Mouse (Mus musculus) neural tube, embryonic 11.5 days (tissue): ENCODE data around the gene Wapl. TPM values are rescaled to one million over a fixed set of nuclear protein-coding genes. Genes with fewer than 3 reads are reported as not detected.

Experiments
- ATAC-seq: fragments of 200-750 bp; cut with Nextera tagmentation; 2 replicates; pipeline ENCODE4 v1.8.0; 2017; ENCODE audit warnings: moderate number of reproducible peaks, mild to moderate bottlenecking, moderate TSS enrichment, moderate library complexity; ENCODE audit not compliant: insufficient read depth, low FRiP score, low TSS enrichment
- DNase-seq: peaks from one replicate; pipeline ENCODE4 v3.0.0-alpha.2; 2015; ENCODE audit warnings: low spot score
- H3K27ac ChIP-seq: fragments of 300-500 bp; sonication (generic); 2 replicates; pipeline ENCODE4 v1.5.1; 2014; ENCODE audit warnings: low read depth, mild to moderate bottlenecking, low read length
- H3K27me3 ChIP-seq: fragments of 300-500 bp; sonication (generic); 2 replicates; pipeline ENCODE4 v1.6.1; 2014; ENCODE audit warnings: mild to moderate bottlenecking, low read length, mixed read lengths; ENCODE audit not compliant: control insufficient read depth, insufficient read depth
- H3K36me3 ChIP-seq: fragments of 300-500 bp; sonication (generic); 2 replicates; pipeline ENCODE4 v1.6.1; 2014; ENCODE audit warnings: mild to moderate bottlenecking, low read length, moderate library complexity, mixed read lengths; ENCODE audit not compliant: control insufficient read depth, insufficient read depth
- H3K4me1 ChIP-seq: fragments of 300-500 bp; sonication (generic); 2 replicates; pipeline ENCODE4 v1.6.1; 2014; ENCODE audit warnings: low read length, mixed read lengths; ENCODE audit not compliant: control insufficient read depth, insufficient read depth
- H3K4me2 ChIP-seq: fragments of 300-500 bp; sonication (generic); 2 replicates; pipeline ENCODE4 v1.6.1; 2014; ENCODE audit warnings: low read depth, mild to moderate bottlenecking, moderate library complexity
- H3K4me3 ChIP-seq: fragments of 300-500 bp; sonication (generic); 2 replicates; pipeline ENCODE4 v1.5.1; 2014; ENCODE audit warnings: low read depth, low read length
- H3K9ac ChIP-seq: fragments of 300-500 bp; sonication (generic); 2 replicates; pipeline ENCODE4 v1.6.1; 2014; ENCODE audit warnings: mild to moderate bottlenecking, low read length
- H3K9me3 ChIP-seq: fragments of 300-500 bp; sonication (generic); 2 replicates; pipeline ENCODE4 v1.6.1; 2016; ENCODE audit warnings: low read length; ENCODE audit not compliant: control insufficient read depth
- WGBS: fragments of 180-500 bp; shearing (Covaris S2); extraction: QIAGEN DNeasy Blood & Tissue Kit; methylation state at CpG from one replicate; pipeline ENCODE4 v1.1.7; 2014; 5-methylcytosine and 5-hydroxymethylcytosine counted together
- polyA plus RNA-seq: library from polyadenylated mRNA; unstranded; fragments of >200 nt; fragmentation: Nextera tagmentation; extraction: Ambion mirVana; gene quantifications from 2 replicates; pipeline ENCODE4 v1.2.1, GENCODE M21; 2014

The Wapl gene
- polyA plus RNA-seq, 1 experiment from 2014 or later = 30.8 TPM

DNA sequence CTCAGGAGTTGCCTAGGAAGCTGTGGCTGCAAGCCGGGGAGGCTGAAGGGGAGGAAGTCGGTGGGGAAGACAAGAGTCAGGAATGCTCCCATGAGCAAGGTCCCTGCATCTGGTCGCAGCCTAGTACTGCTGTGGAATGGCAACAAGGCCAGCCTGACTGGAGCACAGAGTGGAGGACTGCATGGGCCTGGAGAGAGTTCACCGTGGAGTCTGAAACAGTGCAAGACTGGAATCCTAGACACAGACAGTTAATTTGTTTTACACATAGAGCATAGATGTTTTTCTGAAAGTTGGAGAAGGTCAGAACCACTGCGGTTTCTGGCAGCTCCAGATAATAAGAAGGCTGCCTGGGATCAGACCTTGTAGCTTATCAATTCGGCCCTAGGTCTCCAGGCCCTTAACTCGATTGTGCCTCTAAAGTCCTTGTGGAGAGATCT is 13.4 kb upstream of the Wapl start:
- Histone ChIP-seq H3K4me1 (0 out of 2 replicates have a peak, but pooled peaks cover 3% of the 10 kb centered on the region), H3K27ac (no peak overlapping the region), H3K9ac (no peak overlapping the region), H3K36me3 (no peaks in the 10 kb centered on the region), H3K4me2 (no peak overlapping the region), H3K27me3 (peaks cover 23% of the 10 kb centered on the region), H3K4me3 (no peak overlapping the region), H3K9me3 (no peaks in the 10 kb centered on the region)
- WGBS = 54% methylated on average over 7 of the region's 7 CpGs
- DNase-seq = no peak
- no peak for ATAC-seq

GRCm38 (mm10) chr14:34660788-34661591 is 12.7 kb upstream of the Wapl start:
- Histone ChIP-seq H3K9me3 (no peaks in the 10 kb centered on the region), H3K36me3 (no peaks in the 10 kb centered on the region), H3K27ac (peak overlapping the region; percentile 10; the same call in 1 of the 2 replicates), H3K4me1 (0 out of 2 replicates have a peak, but pooled peaks cover 3% of the 10 kb centered on the region), H3K9ac (no peak overlapping the region), H3K4me3 (peak overlapping the region; percentile 38), H3K27me3 (peaks cover 23% of the 10 kb centered on the region), H3K4me2 (peak overlapping the region; percentile 79)
- peak; percentile 13 for DNase-seq
- ATAC-seq = 0 out of 2 replicates have a peak, but pooled peaks have one; percentile 27
- 9% methylated on average over 22 of the region's 22 CpGs for WGBS

- peak; percentile 27; the same call in 1 of the 2 replicates for ATAC-seq
- no peak overlapping the region for H3K27ac ChIP-seq
- WGBS = under 1% methylated on average over 39 of the region's 39 CpGs
Observed at GRCm38 (mm10) chr14:34661621-34662477, 11.9 kb upstream of the Wapl start.

DNA sequence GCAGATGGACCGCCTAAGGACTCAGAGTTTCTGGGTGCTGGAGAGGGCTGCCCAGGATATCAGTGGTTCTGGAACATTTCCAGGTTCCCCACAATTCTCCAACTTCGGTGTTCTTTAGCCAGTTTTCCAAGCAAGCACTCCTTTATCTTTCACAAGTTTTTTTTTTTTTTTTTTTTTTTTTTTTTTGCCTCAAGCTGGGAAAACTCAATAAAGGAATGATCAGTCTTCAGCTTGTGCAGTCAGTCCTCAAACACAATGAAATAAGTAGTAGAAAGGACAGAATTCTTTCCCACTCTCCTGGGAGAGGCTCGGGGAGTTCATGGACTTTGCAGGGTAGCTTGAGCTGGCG is 11.3 kb upstream of the Wapl start:
- ATAC-seq = no peak
- no peak overlapping the region for H3K27ac ChIP-seq
- H3K9me3 ChIP-seq = no peaks in the 10 kb centered on the region
- no peak for DNase-seq
- peak overlapping the region; percentile 38 for H3K4me3 ChIP-seq
- no peak overlapping the region; the same call in 1 of the 2 replicates for H3K9ac ChIP-seq
- 0 out of 2 replicates have a peak, but pooled peaks cover 3% of the 10 kb centered on the region for H3K4me1 ChIP-seq
- 19% methylated on average over 4 of the region's 4 CpGs for WGBS
- H3K36me3 ChIP-seq = no peaks in the 10 kb centered on the region
- peaks cover 23% of the 10 kb centered on the region for H3K27me3 ChIP-seq
- H3K4me2 ChIP-seq = peak overlapping the region; percentile 79

More at GRCm38 (mm10) chr14:34661621-34662477, 11.9 kb upstream of the Wapl start:
- Histone ChIP-seq H3K4me1 (0 out of 2 replicates have a peak, but pooled peaks cover 3% of the 10 kb centered on the region), H3K4me3 (peak overlapping the region; percentile 38), H3K9me3 (no peaks in the 10 kb centered on the region), H3K36me3 (no peaks in the 10 kb centered on the region), H3K27me3 (peaks cover 23% of the 10 kb centered on the region), H3K4me2 (peak overlapping the region; percentile 79), H3K9ac (peak overlapping the region; percentile 55)
- peak; percentile 54 for DNase-seq

GRCm38 (mm10) chr14:34663381-34663780 is 10.3 kb upstream of the Wapl start:
- Histone ChIP-seq H3K4me1 (0 out of 2 replicates have a peak, but pooled peaks cover 3% of the 10 kb centered on the region), H3K9me3 (no peaks in the 10 kb centered on the region), H3K4me2 (no peak overlapping the region), H3K4me3 (no peak overlapping the region), H3K36me3 (no peaks in the 10 kb centered on the region), H3K27me3 (peaks cover 23% of the 10 kb centered on the region), H3K9ac (no peak overlapping the region), H3K27ac (no peak overlapping the region)
- ATAC-seq (no peak), DNase-seq (no peak)
- 70% methylated on average over 1 of the region's 1 CpGs for WGBS

DNA sequence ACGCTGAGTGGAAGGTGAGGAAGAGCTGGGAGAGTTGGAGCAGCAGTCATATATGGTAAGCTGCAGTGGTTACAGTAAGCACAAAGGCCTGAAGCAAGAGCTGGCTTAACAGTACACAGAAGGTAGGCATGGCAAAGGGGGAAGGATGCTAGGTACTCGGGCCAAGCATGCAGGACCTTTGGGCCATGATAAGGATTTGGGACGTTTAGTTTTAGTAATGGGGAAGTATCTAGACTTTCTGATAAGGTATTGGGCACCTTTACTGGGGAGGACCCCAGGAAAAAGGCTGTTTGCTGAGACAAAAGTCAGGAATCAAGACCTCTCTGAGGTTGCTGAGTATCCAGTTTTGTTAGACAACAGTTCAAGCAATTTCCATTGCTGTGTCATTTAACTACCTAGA is 4.6 kb upstream of the Wapl start:
- Histone ChIP-seq H3K4me3 (no peak overlapping the region), H3K4me1 (peaks cover 3% of the 10 kb centered on the region; the same call in 1 of the 2 replicates), H3K4me2 (no peak overlapping the region), H3K27ac (no peak overlapping the region), H3K9ac (no peak overlapping the region), H3K36me3 (no peaks in the 10 kb centered on the region), H3K27me3 (no peaks in the 10 kb centered on the region), H3K9me3 (no peaks in the 10 kb centered on the region)
- DNase-seq (no peak), ATAC-seq (no peak)
- 76% methylated on average over 3 of the region's 3 CpGs for WGBS

DNA sequence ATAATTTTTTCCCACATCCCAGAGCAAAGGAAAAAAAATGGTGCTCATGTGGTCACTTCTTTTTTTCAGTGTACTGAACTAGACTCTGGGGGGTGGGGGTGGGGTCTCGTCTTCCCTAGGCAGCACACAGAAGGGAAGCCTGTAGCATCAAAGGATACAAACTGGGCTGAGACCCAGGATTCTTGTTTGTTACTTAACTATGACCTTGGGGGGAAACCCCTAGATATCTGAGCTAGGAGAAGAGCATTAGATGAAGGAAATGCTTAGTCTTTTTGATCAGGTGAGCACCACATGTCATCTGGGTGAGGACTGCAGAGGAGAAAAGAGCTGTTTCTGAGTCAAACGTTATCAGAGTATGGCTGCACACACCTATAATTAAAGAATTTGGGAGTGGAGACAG is 3.5 kb upstream of the Wapl start:
- no peak for ATAC-seq

DNA sequence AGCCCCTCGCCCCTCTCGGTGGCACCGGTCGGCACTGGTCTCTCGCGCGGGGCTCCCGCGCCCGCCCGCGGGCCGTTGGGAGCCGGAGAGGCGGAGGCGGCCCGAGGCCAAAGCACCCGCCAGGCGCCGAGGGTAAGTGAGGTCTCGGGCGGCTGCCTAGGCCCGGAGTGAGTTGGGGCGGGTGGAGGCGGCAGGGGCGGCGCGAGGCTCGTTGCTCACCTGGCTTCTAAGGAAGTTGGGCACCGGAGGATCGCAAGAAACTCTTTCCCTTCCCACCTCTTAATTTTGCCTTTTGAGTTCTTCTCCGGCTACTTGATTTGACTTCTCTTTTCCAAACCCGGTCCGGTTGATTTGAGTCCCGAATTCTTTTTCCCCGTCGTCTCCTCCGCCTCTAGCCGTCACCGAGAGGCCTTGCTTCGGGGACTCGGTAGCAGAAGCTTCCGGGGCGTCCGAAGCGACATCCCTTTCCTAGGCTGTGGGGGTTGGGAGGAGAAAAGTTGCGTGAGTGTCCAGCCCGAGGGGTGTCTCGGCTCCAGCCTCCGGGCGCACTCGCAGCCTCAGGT is 582 bp downstream of the Wapl start:
- peak; percentile 62 for DNase-seq
- 0% methylated on average over 52 of the region's 52 CpGs for WGBS
- Histone ChIP-seq H3K36me3 (no peaks in the 10 kb centered on the region; the same call in 1 of the 2 replicates), H3K27me3 (no peaks in the 10 kb centered on the region), H3K9ac (peak overlapping the region; percentile 90), H3K4me1 (peaks cover 8% of the 10 kb centered on the region; the same call in 1 of the 2 replicates), H3K27ac (peak overlapping the region; percentile 87), H3K9me3 (no peaks in the 10 kb centered on the region), H3K4me3 (peak overlapping the region; percentile 93), H3K4me2 (peak overlapping the region; percentile 87)
- ATAC-seq = no peak; the same call in 1 of the 2 replicates

More for the DNA sequence above, 3.5 kb upstream of the Wapl start:
- H3K9me3 ChIP-seq = no peaks in the 10 kb centered on the region
- H3K4me2 ChIP-seq = no peak overlapping the region
- H3K36me3 ChIP-seq = no peaks in the 10 kb centered on the region
- WGBS = 60% methylated on average over 2 of the region's 2 CpGs
- H3K4me3 ChIP-seq = no peak overlapping the region
- no peaks in the 10 kb centered on the region for H3K27me3 ChIP-seq
- H3K27ac ChIP-seq = no peak overlapping the region
- peaks cover 5% of the 10 kb centered on the region; the same call in 1 of the 2 replicates for H3K4me1 ChIP-seq
- no peak for DNase-seq
- H3K9ac ChIP-seq = no peak overlapping the region
